Mouse (Mus musculus): ENCODE data around the gene Ubxn10. TPM values are rescaled to one million over a fixed set of nuclear protein-coding genes. Genes with fewer than 3 reads are reported as not detected.

Gene Ubxn10
- total and polyA plus RNA-seq, 2 experiments = under 0.01 to 0.05 TPM

DNA sequence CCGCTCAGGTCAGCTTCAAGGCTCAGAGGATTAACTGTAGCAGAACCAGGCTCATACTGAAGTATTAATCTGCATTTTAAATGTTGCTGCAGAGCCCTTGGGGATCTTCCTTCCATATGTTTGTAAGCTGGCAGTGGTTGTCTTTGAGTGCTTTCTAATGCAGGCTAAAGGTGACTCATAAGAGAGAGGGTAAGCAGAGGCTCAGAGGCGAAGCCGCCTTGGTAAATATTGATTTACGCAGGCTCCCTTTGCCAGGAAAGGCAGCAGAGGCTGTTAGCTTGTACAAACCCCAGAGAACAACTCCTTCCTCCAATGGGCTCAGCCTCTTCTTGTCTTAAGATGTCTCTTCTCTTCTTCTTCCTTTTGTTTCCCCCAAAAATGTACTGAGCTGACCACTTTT, 64.8 kb downstream of the Ubxn10 start:
- 33% methylated on average over 4 of the region's 4 CpGs for WGBS
- H3K36me3 ChIP-seq (ENCODE audit: control insufficient read depth, insufficient read depth, low read length) = no peaks in the 10 kb centered on the region
- no peak overlapping the region for H3K27ac ChIP-seq (replicated peaks; ENCODE audit: insufficient read depth, low read depth, low read length)
- no peaks in the 10 kb centered on the region for H3K4me1 ChIP-seq (ENCODE audit: control insufficient read depth, insufficient read depth, low read length)
- DNase-seq (ENCODE audit: extremely low read depth, low read depth, low spot score) = no peak
- H3K9ac ChIP-seq (ENCODE audit: low read depth, low read length) = no peak overlapping the region
- no peak for TF ChIP-seq POLR2A (IDR thresholded peaks at IDR 0.05; ENCODE audit: extremely low read depth, insufficient read depth, low read length)
- no peak for TF ChIP-seq CTCF (IDR thresholded peaks at IDR 0.05; ENCODE audit: low read depth, low read length)
- H3K4me3 ChIP-seq (ENCODE audit: insufficient read depth, low read depth, low read length) = no peak overlapping the region
- no peaks in the 10 kb centered on the region for H3K79me2 ChIP-seq (ENCODE audit: control insufficient read depth, insufficient read depth, low read length)
- H3K27me3 ChIP-seq (ENCODE audit: control insufficient read depth, insufficient read depth, low read length) = no peaks in the 10 kb centered on the region

DNA sequence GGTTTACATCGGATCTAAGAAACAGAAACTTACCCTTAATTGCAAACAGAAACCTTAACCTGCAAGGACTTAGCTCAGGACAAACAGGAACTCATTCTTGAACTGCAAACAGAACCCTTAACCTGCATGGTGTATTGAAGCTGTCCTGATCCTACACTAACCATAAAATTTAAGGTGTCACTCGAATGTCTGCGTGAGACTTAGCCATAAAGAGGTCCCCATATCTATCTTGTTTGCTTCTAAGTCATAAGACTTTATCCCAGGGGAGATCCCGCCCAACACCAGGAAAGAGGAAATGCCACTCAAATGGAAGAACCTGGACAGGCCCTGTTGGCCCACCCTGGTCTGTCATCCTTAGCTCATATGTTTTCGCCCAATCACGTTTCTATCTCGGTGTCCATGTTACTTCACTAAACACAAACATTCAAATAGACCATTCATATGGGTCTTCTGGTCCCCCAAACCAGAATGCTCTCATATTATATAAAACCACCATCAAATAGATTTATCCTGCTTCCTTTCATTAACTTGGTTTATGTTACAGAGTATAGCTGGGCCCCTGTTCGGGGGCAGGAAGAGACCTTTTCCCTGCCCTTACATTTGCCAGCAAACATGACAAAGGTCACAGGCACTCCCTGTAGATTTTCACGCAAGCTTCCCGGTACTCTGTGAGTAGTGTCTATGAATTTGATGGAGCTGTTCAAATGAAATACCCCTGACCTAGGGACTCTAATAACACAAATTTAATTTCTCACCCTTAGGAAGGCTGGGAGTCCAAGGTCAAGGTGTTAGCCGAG, 66.7 kb downstream of the Ubxn10 start:
- DNase-seq (ENCODE audit: extremely low read depth, low read depth, low spot score) = no peak
- Histone ChIP-seq H3K4me1 (ENCODE audit: control insufficient read depth, insufficient read depth, low read length) (no peaks in the 10 kb centered on the region), H3K27me3 (ENCODE audit: control insufficient read depth, insufficient read depth, low read length) (no peaks in the 10 kb centered on the region), H3K79me2 (ENCODE audit: control insufficient read depth, insufficient read depth, low read length) (no peaks in the 10 kb centered on the region), H3K36me3 (ENCODE audit: control insufficient read depth, insufficient read depth, low read length) (no peaks in the 10 kb centered on the region), H3K4me3 (ENCODE audit: insufficient read depth, low read depth, low read length) (no peak overlapping the region), H3K9ac (ENCODE audit: low read depth, low read length) (no peak overlapping the region), H3K27ac (replicated peaks; ENCODE audit: insufficient read depth, low read depth, low read length) (no peak overlapping the region)
- TF ChIP-seq CTCF (IDR thresholded peaks at IDR 0.05; ENCODE audit: low read depth, low read length) = no peak
- TF ChIP-seq POLR2A (IDR thresholded peaks at IDR 0.05; ENCODE audit: extremely low read depth, insufficient read depth, low read length) = no peak
- WGBS = 62% methylated on average over 11 of the region's 11 CpGs

DNA sequence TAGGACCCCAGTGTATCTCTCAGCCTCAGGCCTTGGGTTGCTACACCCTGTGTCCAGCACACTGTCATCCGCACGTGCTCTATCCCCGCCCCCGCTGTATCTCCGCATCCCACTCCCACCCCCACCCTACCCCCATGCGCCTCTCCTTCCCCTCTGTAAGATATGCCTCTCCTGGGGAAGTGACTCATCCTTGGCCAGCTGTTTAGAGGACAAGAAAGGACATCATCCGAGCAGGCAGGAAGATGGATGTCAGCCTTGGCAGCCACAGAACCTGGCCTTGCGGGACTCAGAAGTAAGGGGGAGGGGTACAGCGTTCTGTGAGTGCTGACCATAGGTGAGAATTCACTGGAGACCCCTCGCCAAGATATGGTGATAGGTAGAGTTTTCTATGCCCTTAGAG, 70.4 kb downstream of the Ubxn10 start:
- Histone ChIP-seq H3K4me1 (ENCODE audit: control insufficient read depth, insufficient read depth, low read length) (no peaks in the 10 kb centered on the region), H3K27ac (replicated peaks; ENCODE audit: insufficient read depth, low read depth, low read length) (no peak overlapping the region), H3K4me3 (ENCODE audit: insufficient read depth, low read depth, low read length) (no peak overlapping the region), H3K9ac (ENCODE audit: low read depth, low read length) (no peak overlapping the region), H3K79me2 (ENCODE audit: control insufficient read depth, insufficient read depth, low read length) (no peaks in the 10 kb centered on the region), H3K27me3 (ENCODE audit: control insufficient read depth, insufficient read depth, low read length) (no peaks in the 10 kb centered on the region), H3K36me3 (ENCODE audit: control insufficient read depth, insufficient read depth, low read length) (no peaks in the 10 kb centered on the region)
- no peak for TF ChIP-seq CTCF (IDR thresholded peaks at IDR 0.05; ENCODE audit: low read depth, low read length)
- no peak for TF ChIP-seq POLR2A (IDR thresholded peaks at IDR 0.05; ENCODE audit: extremely low read depth, insufficient read depth, low read length)
- WGBS = 61% methylated on average over 10 of the region's 10 CpGs
- DNase-seq (ENCODE audit: extremely low read depth, low read depth, low spot score) = no peak

DNA sequence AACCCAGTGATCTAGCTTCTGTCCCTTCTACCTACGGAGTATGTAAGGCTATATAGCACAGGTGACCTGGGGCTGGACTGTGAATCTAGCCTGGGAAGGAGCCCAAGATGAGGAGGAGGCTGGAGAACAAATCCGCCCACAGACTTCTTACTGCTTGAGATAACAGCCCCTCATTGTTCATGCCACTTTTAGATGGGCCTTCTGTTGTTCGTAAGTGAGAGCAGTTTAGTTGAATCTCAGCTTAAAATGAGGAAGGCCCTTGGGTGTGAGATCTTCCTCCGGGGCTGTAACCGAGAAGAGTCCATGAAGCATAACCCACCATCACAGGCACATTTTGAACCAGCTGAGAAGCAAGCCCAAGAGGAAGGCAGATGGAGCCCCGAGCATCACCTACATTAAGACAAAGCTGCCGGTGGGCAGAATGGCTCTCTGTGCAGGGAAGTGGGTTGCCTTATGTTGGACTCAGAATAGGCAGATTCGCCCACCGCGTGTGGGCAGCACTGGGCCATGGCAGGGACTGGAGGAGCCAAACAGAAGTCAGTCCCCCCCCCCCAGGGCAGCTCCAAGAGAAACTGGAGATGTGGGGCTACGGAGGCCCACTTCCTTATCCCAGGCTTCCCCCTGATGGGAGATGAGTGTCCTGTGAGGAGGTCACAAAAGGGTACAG, 76.9 kb downstream of the Ubxn10 start:
- 82% methylated on average over 11 of the region's 11 CpGs for WGBS
- TF ChIP-seq POLR2A (IDR thresholded peaks at IDR 0.05; ENCODE audit: extremely low read depth, insufficient read depth, low read length) (no peak), CTCF (IDR thresholded peaks at IDR 0.05; ENCODE audit: low read depth, low read length) (no peak)
- Histone ChIP-seq H3K4me3 (ENCODE audit: insufficient read depth, low read depth, low read length) (no peak overlapping the region), H3K27ac (replicated peaks; ENCODE audit: insufficient read depth, low read depth, low read length) (no peak overlapping the region), H3K79me2 (ENCODE audit: control insufficient read depth, insufficient read depth, low read length) (no peaks in the 10 kb centered on the region), H3K27me3 (ENCODE audit: control insufficient read depth, insufficient read depth, low read length) (no peaks in the 10 kb centered on the region), H3K36me3 (ENCODE audit: control insufficient read depth, insufficient read depth, low read length) (no peaks in the 10 kb centered on the region), H3K4me1 (ENCODE audit: control insufficient read depth, insufficient read depth, low read length) (no peaks in the 10 kb centered on the region), H3K9ac (ENCODE audit: low read depth, low read length) (no peak overlapping the region)
- DNase-seq (ENCODE audit: extremely low read depth, low read depth, low spot score) = no peak

Other genes with a start within 250 kb of the Ubxn10 start
- not detected in 2 replicates for gene Vwa5b1, start 101.3 kb downstream of the Ubxn10 start, total RNA-seq (2014; rRNA removed)
- gene Vwa5b1, start 101.3 kb downstream of the Ubxn10 start, polyA plus RNA-seq (2012; rRNA removed) = not detected in 2 replicates
- not detected in 2 replicates for gene Pla2g2c, start 12.4 kb downstream of the Ubxn10 start, total RNA-seq (2014; rRNA removed)
- not detected in 2 replicates for gene Pla2g2c, start 12.4 kb downstream of the Ubxn10 start, polyA plus RNA-seq (2012; rRNA removed)
- gene Pla2g2f, start 20.5 kb upstream of the Ubxn10 start, total RNA-seq (2014; rRNA removed) = 0.13 TPM in 1 of 2 replicates, not detected in the other
- gene Pla2g2f, start 20.5 kb upstream of the Ubxn10 start, polyA plus RNA-seq (2012; rRNA removed) = not detected in 2 replicates
- not detected in 2 replicates for gene Pla2g2d, start 38.6 kb upstream of the Ubxn10 start, total RNA-seq (2014; rRNA removed)
- not detected in 2 replicates for gene Pla2g2d, start 38.6 kb upstream of the Ubxn10 start, polyA plus RNA-seq (2012; rRNA removed)
- gene Pla2g5, start 126.3 kb upstream of the Ubxn10 start, total RNA-seq (2014; rRNA removed) = 0.13 TPM in 1 of 2 replicates, not detected in the other
- not detected in 2 replicates for gene Pla2g5, start 126.3 kb upstream of the Ubxn10 start, polyA plus RNA-seq (2012; rRNA removed)
- gene Gm13030, start 136.8 kb upstream of the Ubxn10 start, total RNA-seq (2014; rRNA removed) = not detected in 2 replicates
- gene Gm13030, start 136.8 kb upstream of the Ubxn10 start, polyA plus RNA-seq (2012; rRNA removed) = not detected in 2 replicates
- not detected in 2 replicates for gene Pla2g2e, start 140.8 kb upstream of the Ubxn10 start, total RNA-seq (2014; rRNA removed)
- gene Pla2g2e, start 140.8 kb upstream of the Ubxn10 start, polyA plus RNA-seq (2012; rRNA removed) = not detected in 2 replicates
- gene Otud3, start 176.8 kb upstream of the Ubxn10 start, total RNA-seq (2014; rRNA removed) = 4.1 and 5.6 TPM in 2 replicates
- gene Otud3, start 176.8 kb upstream of the Ubxn10 start, polyA plus RNA-seq (2012; rRNA removed) = 4.1 and 5.1 TPM in 2 replicates
- gene Rnf186, start 229.9 kb upstream of the Ubxn10 start, total RNA-seq (2014; rRNA removed) = 5.5 and 13.4 TPM in 2 replicates
- gene Rnf186, start 229.9 kb upstream of the Ubxn10 start, polyA plus RNA-seq (2012; rRNA removed) = 24.5 and 25.8 TPM in 2 replicates
- gene Tmco4, start 235.7 kb upstream of the Ubxn10 start, total RNA-seq (2014; rRNA removed) = 10.2 and 12.6 TPM in 2 replicates
- gene Tmco4, start 235.7 kb upstream of the Ubxn10 start, polyA plus RNA-seq (2012; rRNA removed) = 14.6 and 15.3 TPM in 2 replicates

Measured in liver, adult 2 months (tissue).